Mouse (Mus musculus): ENCODE results near the gene Iqcg.

The Iqcg gene

DNA sequence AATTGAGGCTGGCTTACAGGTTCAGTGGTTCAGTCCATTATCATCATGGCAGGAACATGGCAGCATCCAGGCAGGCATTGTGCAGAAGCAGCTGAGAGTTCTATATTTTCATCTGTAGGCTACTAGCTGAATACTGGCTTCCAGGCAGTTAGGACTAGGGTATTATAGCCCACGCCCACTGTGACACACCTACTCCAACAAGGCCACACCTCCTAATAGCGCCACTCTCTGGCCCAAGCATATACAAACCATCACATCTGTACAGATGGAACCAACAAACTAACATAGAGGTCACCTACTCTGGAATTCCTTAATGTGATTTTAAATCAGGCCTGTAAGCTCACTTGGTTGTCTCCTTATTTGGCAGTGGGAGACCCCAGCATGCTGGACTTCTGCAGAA, 7.3 kb downstream of the Iqcg start:
- DNase-seq, result no peak

- DNase-seq, result no peak
Measured at GRCm38 (mm10) chr16:33048004-33048403, 8.0 kb downstream of the Iqcg start.

GRCm38 (mm10) chr16:33043268-33043667, 12.8 kb downstream of the Iqcg start:
- DNase-seq, result no peak

DNA sequence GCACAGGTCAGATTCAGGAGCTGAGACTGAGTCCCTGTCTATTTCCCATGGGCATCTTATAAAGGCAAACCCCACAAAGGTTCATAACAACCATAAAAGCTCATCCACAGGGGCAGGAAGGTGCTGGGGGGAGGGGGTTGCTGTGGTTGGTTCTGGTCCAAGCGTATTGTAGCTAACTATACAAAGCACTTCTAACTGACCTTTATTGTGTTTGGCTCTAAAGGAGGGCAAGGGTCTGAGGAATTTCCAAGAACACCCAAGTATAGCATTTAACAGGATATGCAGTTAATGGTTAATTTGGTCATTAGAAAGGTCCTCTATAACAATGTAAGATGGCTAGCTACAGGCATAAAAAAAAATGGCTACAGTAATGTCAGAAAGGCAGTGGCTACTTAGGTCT, 13.3 kb downstream of the Iqcg start:
- no peak for DNase-seq

DNA sequence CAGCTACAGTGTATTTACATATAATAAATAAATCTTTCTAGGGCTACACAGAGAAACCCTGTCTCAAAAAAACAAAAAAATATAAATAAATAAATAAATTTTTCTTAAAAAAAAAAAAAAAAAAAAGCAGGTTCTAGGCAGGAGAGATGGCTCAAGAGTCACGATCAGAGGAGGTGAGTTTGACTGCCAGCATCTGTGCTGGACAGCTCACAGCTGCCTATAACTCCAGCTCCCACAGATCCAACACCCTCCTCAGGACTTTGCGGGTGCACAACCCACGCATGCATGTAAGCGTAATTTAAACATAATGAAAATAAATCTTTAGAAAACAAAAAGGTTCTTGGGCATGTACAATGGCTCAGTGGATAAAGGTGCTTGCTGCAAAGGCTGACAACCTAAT, 20.0 kb downstream of the Iqcg start:
- DNase-seq, result no peak

- no peak for DNase-seq
Measured at GRCm38 (mm10) chr16:33026357-33026756, 29.7 kb downstream of the Iqcg start.

- no peak for DNase-seq
Measured at GRCm38 (mm10) chr16:33024456-33025104, 31.4 kb downstream of the Iqcg start.

DNA sequence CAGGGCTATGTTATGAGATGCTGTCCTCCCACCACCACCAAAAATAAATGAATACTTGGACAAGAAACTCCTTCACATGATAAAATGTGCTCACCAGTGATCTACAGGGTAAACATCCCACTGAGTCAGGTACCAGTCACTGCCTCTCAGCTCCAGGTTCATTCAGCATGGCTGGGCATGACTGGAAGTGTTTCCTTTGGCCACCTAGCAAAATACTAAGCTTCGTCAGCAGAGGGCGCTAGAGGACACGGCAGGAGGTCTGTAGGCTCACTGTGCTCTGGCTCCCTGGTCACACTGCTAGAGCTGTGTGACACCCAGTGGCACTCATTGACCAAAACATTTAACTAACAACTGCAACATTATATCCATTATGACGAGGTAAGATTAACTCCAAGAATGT, 32.3 kb downstream of the Iqcg start:
- peak; percentile 82 to 83 for DNase-seq

DNA sequence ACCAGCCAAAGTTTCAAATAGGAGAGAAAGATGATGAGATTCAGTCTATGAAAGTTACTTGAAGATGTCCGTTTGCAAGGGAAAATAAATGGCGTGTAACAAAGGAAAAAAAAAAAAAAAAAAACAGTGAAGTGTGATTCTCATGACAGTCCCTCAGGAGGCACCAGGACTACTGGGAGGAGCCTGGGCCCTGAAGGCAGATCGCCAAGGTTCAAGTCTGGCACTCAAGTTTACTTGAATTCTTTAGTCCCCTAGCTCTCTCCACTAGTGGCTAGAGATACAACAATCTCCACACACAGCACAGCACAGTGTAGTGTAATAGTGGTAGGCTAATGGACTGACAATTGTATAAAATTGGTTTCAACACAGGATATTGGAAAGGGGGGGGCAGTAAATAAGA, 34.6 kb downstream of the Iqcg start:
- DNase-seq, result no peak

DNA sequence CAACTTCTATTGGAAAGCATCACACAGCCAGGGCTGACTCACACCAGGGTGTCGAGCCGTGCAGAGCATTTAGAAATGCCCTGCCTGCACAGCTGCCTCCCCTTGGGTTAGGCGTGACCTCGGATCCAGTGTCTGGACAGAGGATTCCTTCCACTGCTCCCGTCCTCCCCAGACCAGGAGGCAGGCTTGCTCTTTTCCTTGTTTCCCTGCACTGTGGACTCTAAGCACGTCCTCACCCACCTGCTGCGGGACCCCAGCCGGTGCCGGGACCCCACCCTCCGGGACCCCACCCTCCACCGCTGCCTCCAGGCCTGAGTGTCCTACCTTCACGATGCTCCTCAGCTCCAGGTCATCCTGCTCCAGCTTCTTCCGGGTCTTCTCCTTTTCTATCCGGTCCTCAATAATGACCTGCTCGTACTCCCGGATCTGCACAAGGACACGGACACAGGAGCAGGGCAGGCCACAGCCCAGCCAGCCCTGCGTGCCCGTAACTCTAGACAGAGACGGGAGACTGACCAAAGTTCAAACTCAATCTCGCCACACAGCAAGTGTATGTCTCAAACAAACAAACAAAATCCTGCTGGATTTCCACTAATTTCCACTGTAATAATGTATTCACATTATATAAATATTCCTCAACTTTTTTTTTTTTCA, 36.8 kb downstream of the Iqcg start:
- DNase-seq, result no peak

DNA sequence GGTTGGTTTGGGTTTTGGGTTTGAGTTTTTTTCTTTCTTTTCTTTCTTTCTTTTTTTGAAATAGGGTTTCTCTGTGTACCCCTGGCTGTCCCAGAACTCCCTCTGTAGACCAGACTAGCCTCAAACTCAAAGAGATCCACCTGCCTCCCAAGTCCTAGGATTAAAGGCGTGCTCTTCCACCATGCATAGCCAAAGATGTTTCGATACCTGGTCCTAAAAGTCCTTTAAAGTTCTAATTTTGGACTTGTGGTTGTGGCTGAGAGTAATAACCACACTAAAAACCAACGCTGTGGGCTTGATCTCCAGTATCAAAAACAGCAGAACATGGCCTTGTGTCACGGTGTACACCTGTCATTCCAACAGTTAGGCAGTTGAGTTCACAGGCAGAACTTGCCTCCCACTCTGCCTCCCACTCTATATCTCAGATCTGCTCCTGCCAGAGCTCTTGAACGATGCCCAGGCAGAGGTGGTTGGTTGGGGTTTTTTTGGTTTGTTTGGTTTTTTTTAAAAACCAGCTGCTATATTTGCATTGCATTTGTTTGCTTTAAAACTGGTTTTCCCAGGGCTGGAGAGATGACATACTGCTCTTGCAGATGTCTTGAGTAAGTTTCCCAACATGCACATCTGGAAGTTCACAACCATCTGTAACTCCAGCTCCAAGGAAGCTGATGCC, 38.2 kb downstream of the Iqcg start:
- DNase-seq, result no peak

DNA sequence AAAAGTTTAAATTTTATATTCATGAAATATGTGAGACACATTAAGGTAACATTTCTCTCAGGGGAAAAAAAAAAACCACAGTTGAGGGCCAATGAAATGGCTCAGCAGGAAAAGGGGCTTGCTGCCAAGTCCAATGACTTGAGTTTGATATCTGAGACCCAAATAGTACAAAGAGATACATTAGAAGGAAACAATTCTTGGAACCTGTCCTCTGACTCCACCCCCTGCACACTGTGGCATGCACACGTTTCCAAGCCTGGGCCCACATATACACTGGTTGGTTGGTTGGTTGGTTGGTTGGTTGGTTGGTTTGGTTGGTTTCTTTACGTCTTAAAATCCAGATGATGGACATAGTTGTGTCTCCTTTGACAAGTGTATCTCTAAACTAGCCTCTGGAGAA, 40.0 kb downstream of the Iqcg start:
- DNase-seq, result no peak

DNA sequence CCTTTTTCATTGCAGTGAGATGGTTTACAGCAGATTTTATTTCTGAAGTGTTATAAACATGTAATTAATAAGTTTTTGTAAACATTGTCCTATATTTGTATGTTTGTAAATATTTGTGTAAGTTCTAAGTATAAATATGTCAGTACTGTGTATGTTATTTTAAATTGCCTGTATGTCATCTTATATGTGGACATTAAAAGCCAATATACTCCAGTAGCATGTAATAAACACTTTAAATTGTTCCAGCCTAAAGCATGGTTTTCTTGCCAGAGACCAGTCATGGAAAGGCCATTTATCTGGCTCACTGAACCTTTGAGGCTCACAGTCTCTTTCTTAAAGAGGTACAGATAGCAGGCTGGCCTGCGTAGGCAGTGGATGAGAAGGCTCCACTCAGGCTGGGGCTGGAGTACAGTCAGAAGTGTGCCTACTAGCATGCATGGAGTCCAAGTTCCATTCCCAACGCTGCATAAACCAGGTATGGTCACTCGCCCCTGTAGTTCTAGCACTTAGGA, 40.6 kb downstream of the Iqcg start:
- DNase-seq, result no peak

DNA sequence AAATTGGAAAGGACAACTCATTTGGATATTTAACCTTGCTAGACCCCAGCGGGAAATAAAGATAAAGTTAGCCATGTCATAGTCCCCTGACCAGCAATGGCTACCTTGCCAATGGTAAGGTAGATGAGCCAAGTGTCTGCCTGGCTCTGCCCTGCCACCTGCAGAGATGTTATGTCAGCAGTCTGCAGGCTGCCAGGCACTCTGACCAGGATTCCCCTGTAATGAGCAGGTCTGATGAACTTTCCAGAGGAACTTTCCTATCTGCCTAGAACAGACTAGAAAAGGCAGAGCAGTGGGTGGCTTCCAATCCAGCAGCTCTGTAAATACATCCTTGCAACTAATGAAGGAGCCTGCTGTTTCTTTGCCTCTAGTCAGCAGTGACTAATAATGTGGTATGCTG, 41.1 kb downstream of the Iqcg start:
- peak; percentile 65 to 67 for DNase-seq

DNA sequence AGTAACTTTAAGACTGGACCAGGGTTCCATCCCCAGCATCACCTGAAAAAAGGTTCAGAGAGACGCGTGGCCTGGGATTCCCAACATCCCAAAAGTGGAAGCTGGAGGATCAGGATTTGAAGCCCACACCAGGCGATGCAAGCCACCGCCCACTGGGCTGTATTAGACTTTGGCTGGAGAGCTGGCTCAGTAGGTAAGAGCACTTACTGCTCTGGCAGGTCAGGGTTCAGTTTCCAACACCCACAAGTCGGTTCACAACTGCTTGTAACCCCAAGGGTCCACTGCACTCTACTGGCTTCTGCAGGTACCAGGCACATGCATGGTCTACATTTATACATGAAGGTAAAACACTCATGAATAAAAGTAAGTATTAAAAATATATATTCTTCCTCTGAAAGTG, 42.2 kb downstream of the Iqcg start:
- DNase-seq, result no peak

- DNase-seq, result no peak
Measured at GRCm38 (mm10) chr16:33010166-33010565, 45.9 kb downstream of the Iqcg start.

- peak in 1 of 2 experiments; percentile 13 for DNase-seq
Measured at GRCm38 (mm10) chr16:33007436-33007835, 48.6 kb downstream of the Iqcg start.

GRCm38 (mm10) chr16:33006888-33007287, 49.1 kb downstream of the Iqcg start:
- DNase-seq, result peak; percentile 53 to 60

DNA sequence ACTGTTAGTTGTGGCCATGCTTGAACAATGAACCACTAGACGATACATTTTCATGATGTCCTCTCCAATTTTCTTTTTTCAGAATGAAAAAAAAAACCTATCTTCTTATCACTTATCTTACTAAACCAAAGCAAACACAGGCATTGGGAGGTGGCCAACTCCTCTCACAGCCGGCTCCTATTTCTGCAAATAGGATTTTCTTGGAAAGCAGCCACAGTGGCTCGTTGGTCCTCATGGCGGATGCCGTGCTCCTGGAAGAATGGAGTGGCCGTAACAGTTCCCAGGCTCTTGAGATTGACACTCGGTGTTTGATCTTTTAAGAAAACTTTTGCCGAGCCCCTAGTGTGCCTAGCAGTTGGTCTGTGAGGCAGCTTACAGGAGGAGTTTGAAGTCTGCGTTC, 50.8 kb downstream of the Iqcg start:
- DNase-seq, result peak; percentile 53 to 58

DNA sequence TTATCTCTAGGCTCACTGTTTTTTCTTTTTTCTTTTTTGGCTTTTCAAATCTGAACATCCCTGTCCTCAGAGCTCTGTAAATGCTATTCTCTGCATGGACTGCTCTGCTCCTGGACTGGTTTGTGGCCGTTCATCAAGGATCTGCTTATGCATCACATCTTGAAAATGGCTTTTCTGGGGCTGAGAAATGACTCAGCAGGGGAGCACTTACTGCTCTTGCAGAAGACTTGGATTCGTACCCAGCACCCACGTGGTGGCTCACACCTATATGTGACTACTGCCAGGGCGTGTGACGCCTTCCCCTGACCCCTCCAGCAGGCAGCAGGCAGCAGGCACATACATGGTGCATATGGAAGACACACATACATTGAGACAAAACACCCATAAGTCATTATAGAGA, 63.9 kb downstream of the Iqcg start:
- no peak for DNase-seq

- DNase-seq, result no peak
Measured at GRCm38 (mm10) chr16:32984631-32985030, 71.4 kb downstream of the Iqcg start.

DNA sequence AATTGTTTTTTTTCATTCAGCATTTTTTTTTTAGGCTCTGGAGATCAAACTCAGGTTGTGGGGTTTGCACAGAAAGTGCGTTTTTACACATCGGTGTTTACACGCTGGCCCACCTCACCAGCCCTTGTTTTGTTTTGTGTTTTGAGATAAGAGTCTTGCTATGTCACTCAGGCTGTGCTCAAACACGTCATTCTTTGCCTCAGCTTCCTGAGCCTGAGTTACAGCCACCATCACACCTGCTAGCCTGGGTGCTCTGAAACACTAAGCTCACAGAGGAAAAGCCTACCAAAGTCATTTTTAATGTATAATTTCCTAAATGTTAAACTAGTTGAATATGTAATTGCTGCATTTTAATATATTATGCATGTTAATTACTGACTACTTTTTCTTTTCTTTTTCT, 74.6 kb downstream of the Iqcg start:
- no peak for DNase-seq

GRCm38 (mm10) chr16:32980227-32980626, 75.8 kb downstream of the Iqcg start:
- DNase-seq, result no peak

- no peak for DNase-seq
Measured at GRCm38 (mm10) chr16:32973047-32973446, 83.0 kb downstream of the Iqcg start.

Data from cerebellum, adult 18-20 months (tissue).